Comparison of ENCODE assay signal across 37 mouse cellular contexts in the genomic region with DNA sequence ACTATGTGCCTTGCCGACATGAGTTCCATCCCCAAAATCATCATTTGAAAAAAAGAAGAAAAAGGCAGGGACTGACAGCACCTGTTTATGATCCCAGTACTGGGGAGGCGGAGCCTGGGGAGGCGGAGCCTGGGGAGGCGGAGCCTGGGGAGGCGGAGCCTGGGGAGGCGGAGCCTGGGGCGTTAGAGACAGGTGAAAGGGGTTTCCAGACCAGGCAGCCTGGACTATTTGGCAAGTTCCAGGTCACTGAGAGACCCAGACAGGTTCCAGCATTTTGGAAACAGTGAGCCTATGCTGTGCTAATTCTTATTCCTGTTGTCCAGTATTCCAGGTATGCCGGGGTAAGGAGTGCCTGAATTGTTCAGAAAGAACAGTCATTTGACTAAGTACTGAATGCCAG. TPM values are rescaled to one million over a fixed set of nuclear protein-coding genes. Genes with fewer than 3 reads are reported as not detected.
"Had no signal": no experiment of that assay in that cellular context is flagged by ENCODE, and none has a peak within 500 bp of the region (broad histone marks: within the 10 kb centered on the region; RNA-seq: fewer than 3 reads in every experiment).

A gene (plus strand): TSS at position 224 of the 400 bp plus-strand sequence.

- H3K9me3 ChIP-seq: hindbrain, embryonic 12.5 days; intestine, embryonic 15.5 days; limb, embryonic 10.5 days; liver, embryonic 13.5 days; liver, embryonic 15.5 days had no signal

- H3K4me1 ChIP-seq: hindbrain, embryonic 12.5 days; intestine, embryonic 15.5 days; limb, embryonic 10.5 days; liver, embryonic 13.5 days; liver, embryonic 15.5 days had no signal

- H3K4me3 ChIP-seq: gastrocnemius, adult 2 months; heart, adult 2 months; hindbrain, embryonic 10.5 days; hindbrain, embryonic 12.5 days; intestine, embryonic 15.5 days; layer of hippocampus, adult 2 months; left cerebral cortex, adult 2 months; limb, embryonic 10.5 days; limb, embryonic 12.5 days; liver, embryonic 13.5 days; liver, embryonic 15.5 days had no signal

- H3K36me3 ChIP-seq: hindbrain, embryonic 10.5 days; hindbrain, embryonic 12.5 days; intestine, embryonic 15.5 days; limb, embryonic 10.5 days; limb, embryonic 12.5 days; liver, embryonic 13.5 days; liver, embryonic 15.5 days had no signal

- H3K27me3 ChIP-seq: intestine, embryonic 15.5 days; liver, embryonic 13.5 days had no signal

- H3K9ac ChIP-seq: hindbrain, embryonic 12.5 days; hindbrain, embryonic 14.5 days; intestine, embryonic 15.5 days; limb, embryonic 12.5 days; liver, embryonic 13.5 days; liver, embryonic 15.5 days had no signal

- DNase-seq: gastrocnemius, adult 2 months; gastrocnemius, postnatal 10 days; gastrocnemius, postnatal 25 days; heart, adult 2 months; heart, postnatal 10 days; heart, postnatal 4 days; kidney, adult 18-20 months; kidney, adult 8-10 months; kidney, postnatal 10 days; kidney, postnatal 4 days; liver, embryonic 13.5 days had no signal

- ATAC-seq: hindbrain, embryonic 16.5 days; inflammation-experienced regulatory T-cells, adult 6 months; intestine, embryonic 15.5 days; intestine, postnatal 0 days had no signal

- H3K27ac ChIP-seq: gastrocnemius, adult 2 months; heart, adult 2 months; hindbrain, embryonic 10.5 days; hindbrain, embryonic 12.5 days; hindbrain, embryonic 14.5 days; intestine, embryonic 15.5 days; layer of hippocampus, adult 2 months; left cerebral cortex, adult 2 months; limb, embryonic 10.5 days; limb, embryonic 12.5 days; liver, embryonic 13.5 days; liver, embryonic 15.5 days had no signal

- H3K4me2 ChIP-seq: heart, embryonic 11.5 days; hindbrain, embryonic 12.5 days; hindbrain, embryonic 14.5 days; intestine, embryonic 15.5 days; limb, embryonic 12.5 days; liver, embryonic 13.5 days; liver, embryonic 15.5 days had no signal

RNA-seq across cellular contexts. Expression of the gene that starts here (rescaled TPM):
- total RNA-seq: gastrocnemius, adult 2 months; gastrocnemius, postnatal 10 days; gastrocnemius, postnatal 25 days; gastrocnemius, postnatal 4 days; granulocyte monocyte progenitor cell, adult 5-6 weeks; heart, adult 2 months; heart, postnatal 10 days; heart, postnatal 25 days; heart, postnatal 4 days; layer of hippocampus, adult 2 months; layer of hippocampus, postnatal 10 days; layer of hippocampus, postnatal 25 days; left cerebral cortex, adult 2 months; left cerebral cortex, postnatal 14 days; left cerebral cortex, postnatal 36 days; liver, adult 2 months had no signal
- polyA plus RNA-seq: heart, adult 2 months; heart, embryonic 11.5 days; heart, embryonic 14.5 days; heart, embryonic 16.5 days; hindbrain, embryonic 10.5 days; hindbrain, embryonic 12.5 days; hindbrain, embryonic 14.5 days; inflammation-experienced regulatory T-cells, adult 6 months; intestine, embryonic 15.5 days; intestine, postnatal 0 days; kidney, embryonic 14.5 days; kidney, embryonic 16.5 days; limb, embryonic 10.5 days; limb, embryonic 12.5 days; limb, embryonic 14.5 days; liver, adult 2 months; liver, embryonic 13.5 days; liver, embryonic 15.5 days had no signal
